Mouse (Mus musculus) lung, postnatal 0 days (tissue): ENCODE results near the gene Etnppl. TPM values are rescaled to one million over a fixed set of nuclear protein-coding genes. Genes with fewer than 3 reads are reported as not detected.
A peak's percentile ranks its signal among the peaks of the same experiment; 100 is the strongest.

ENCODE experiments used
- ATAC-seq: fragments of 200-750 bp; cut with Nextera tagmentation; 2 replicates; pipeline ENCODE4 v1.8.0; 2017; ENCODE audit warnings: moderate library complexity
- DNase-seq: peaks from one replicate; pipeline ENCODE4 v3.0.0-alpha.2; 2016; ENCODE audit warnings: low spot score
- H3K27ac ChIP-seq: fragments of 300-500 bp; sonication (generic); 2 replicates; pipeline ENCODE4 v1.5.1; 2014; ENCODE audit warnings: antibody characterized with exemption, mild to moderate bottlenecking, low read length, mixed read lengths
- H3K27me3 ChIP-seq: fragments of 300-500 bp; sonication (generic); replicated peaks from 2 replicates; pipeline ENCODE4 v1.6.1; 2014; ENCODE audit warnings: low read length, mixed read lengths; ENCODE audit not compliant: insufficient read depth
- H3K36me3 ChIP-seq: fragments of 300-500 bp; sonication (generic); 2 replicates; pipeline ENCODE4 v1.6.1; 2014; ENCODE audit warnings: low read length, mixed read lengths; ENCODE audit not compliant: insufficient read depth
- H3K4me1 ChIP-seq: fragments of 300-500 bp; sonication (generic); 2 replicates; pipeline ENCODE4 v1.6.1; 2014; ENCODE audit warnings: antibody characterized with exemption, low read depth, low read length, mixed read lengths; ENCODE audit not compliant: insufficient read depth
- H3K4me2 ChIP-seq: fragments of 300-500 bp; sonication (generic); replicated peaks from 2 replicates; pipeline ENCODE4 v1.6.1; 2014; ENCODE audit warnings: low read depth, mild to moderate bottlenecking, low read length, moderate library complexity, mixed read lengths
- H3K4me3 ChIP-seq: fragments of 300-500 bp; sonication (generic); 2 replicates; pipeline ENCODE4 v1.5.1; 2014; ENCODE audit warnings: low read depth, low read length
- H3K9ac ChIP-seq: fragments of 300-500 bp; sonication (generic); replicated peaks from 2 replicates; pipeline ENCODE4 v1.6.1; 2014; ENCODE audit warnings: low read depth, mild to moderate bottlenecking
- H3K9me3 ChIP-seq: fragments of 300-500 bp; sonication (generic); 2 replicates; pipeline ENCODE4 v1.6.1; 2016; ENCODE audit warnings: low read length, mixed read lengths
- CTCF ChIP-seq: IDR thresholded peaks from 2 replicates; pipeline ENCODE4 v1.5.1; 2016; ENCODE audit warnings: antibody characterized with exemption, mild to moderate bottlenecking
- EP300 ChIP-seq: IDR thresholded peaks from 2 replicates; pipeline ENCODE4 v1.6.1; 2016; ENCODE audit warnings: antibody characterized with exemption, mild to moderate bottlenecking, control low read depth
- WGBS: fragments of 180-500 bp; shearing (Covaris S2); extraction: QIAGEN DNeasy Blood & Tissue Kit; methylation state at CpG from one replicate; pipeline ENCODE4 v1.1.7; 2014; 5-methylcytosine and 5-hydroxymethylcytosine counted together
- polyA plus RNA-seq: library from polyadenylated mRNA; unstranded; fragments of >200 nt; fragmentation: Nextera tagmentation; extraction: Ambion mirVana; gene quantifications from 2 replicates; pipeline ENCODE4 v1.2.1, GENCODE M21; 2015

The Etnppl gene
- polyA plus RNA-seq, 1 experiment from 2014 or later, result not detected

- no peaks in the 10 kb centered on the region for H3K36me3 ChIP-seq
- no peak overlapping the region for H3K4me2 ChIP-seq
- 23% methylated on average over 6 of the region's 6 CpGs for WGBS
- no peak overlapping the region for H3K27ac ChIP-seq
- no peaks in the 10 kb centered on the region for H3K4me1 ChIP-seq
- no peak for TF ChIP-seq EP300
- TF ChIP-seq CTCF, result no peak
- H3K4me3 ChIP-seq, result no peak overlapping the region
- no peak for DNase-seq
- H3K9me3 ChIP-seq, result no peaks in the 10 kb centered on the region
- no peak for ATAC-seq
- no peak overlapping the region for H3K9ac ChIP-seq
- H3K27me3 ChIP-seq, result no peaks in the 10 kb centered on the region
Observed at GRCm38 (mm10) chr3:130660619-130661018, 43.4 kb downstream of the Etnppl start.

GRCm38 (mm10) chr3:130662496-130662895 lies 45.2 kb downstream of the Etnppl start:
- no peaks in the 10 kb centered on the region for H3K4me1 ChIP-seq
- no peaks in the 10 kb centered on the region for H3K9me3 ChIP-seq
- H3K4me3 ChIP-seq, result no peak overlapping the region
- H3K9ac ChIP-seq, result no peak overlapping the region
- no peaks in the 10 kb centered on the region for H3K36me3 ChIP-seq
- 100% methylated on average over 3 of the region's 3 CpGs for WGBS
- TF ChIP-seq EP300 (no peak), CTCF (no peak)
- H3K27me3 ChIP-seq, result no peaks in the 10 kb centered on the region
- DNase-seq, result no peak
- H3K4me2 ChIP-seq, result no peak overlapping the region
- no peak overlapping the region for H3K27ac ChIP-seq
- ATAC-seq, result no peak

GRCm38 (mm10) chr3:130671291-130671690 lies 54.0 kb downstream of the Etnppl start:
- Histone ChIP-seq H3K27me3 (no peaks in the 10 kb centered on the region), H3K36me3 (no peaks in the 10 kb centered on the region), H3K9ac (no peak overlapping the region), H3K27ac (no peak overlapping the region), H3K4me2 (no peak overlapping the region), H3K9me3 (no peaks in the 10 kb centered on the region), H3K4me1 (no peaks in the 10 kb centered on the region), H3K4me3 (no peak overlapping the region)
- TF ChIP-seq EP300 (no peak), CTCF (no peak)
- DNase-seq (peak; percentile 60), ATAC-seq (no peak; the same call in 1 of the 2 replicates)
- 49% methylated on average over 14 of the region's 14 CpGs for WGBS

- TF ChIP-seq EP300 (no peak), CTCF (no peak)
- DNase-seq (no peak), ATAC-seq (no peak)
- Histone ChIP-seq H3K4me2 (no peak overlapping the region), H3K9me3 (no peaks in the 10 kb centered on the region), H3K9ac (no peak overlapping the region), H3K4me1 (no peaks in the 10 kb centered on the region), H3K36me3 (no peaks in the 10 kb centered on the region), H3K4me3 (no peak overlapping the region), H3K27ac (no peak overlapping the region), H3K27me3 (no peaks in the 10 kb centered on the region)
- 93% methylated on average over 19 of the region's 19 CpGs for WGBS
Observed at GRCm38 (mm10) chr3:130677671-130678460, 60.6 kb downstream of the Etnppl start.

GRCm38 (mm10) chr3:130681226-130681625 lies 64.0 kb downstream of the Etnppl start:
- TF ChIP-seq EP300 (no peak), CTCF (no peak)
- 57% methylated on average over 2 of the region's 2 CpGs for WGBS
- H3K9me3 ChIP-seq, result no peaks in the 10 kb centered on the region
- H3K4me1 ChIP-seq, result no peaks in the 10 kb centered on the region
- H3K27me3 ChIP-seq, result no peaks in the 10 kb centered on the region
- H3K4me2 ChIP-seq, result no peak overlapping the region
- ATAC-seq (no peak), DNase-seq (no peak)
- H3K9ac ChIP-seq, result no peak overlapping the region
- no peak overlapping the region for H3K27ac ChIP-seq
- no peaks in the 10 kb centered on the region for H3K36me3 ChIP-seq
- no peak overlapping the region for H3K4me3 ChIP-seq

- DNase-seq (no peak), ATAC-seq (no peak)
- Histone ChIP-seq H3K4me2 (no peak overlapping the region), H3K36me3 (no peaks in the 10 kb centered on the region), H3K4me1 (no peaks in the 10 kb centered on the region), H3K27ac (no peak overlapping the region), H3K4me3 (no peak overlapping the region), H3K9ac (no peak overlapping the region), H3K9me3 (no peaks in the 10 kb centered on the region), H3K27me3 (no peaks in the 10 kb centered on the region)
- WGBS, result 77% methylated on average over 9 of the region's 9 CpGs
- no peak for TF ChIP-seq EP300
- no peak for TF ChIP-seq CTCF
Observed at GRCm38 (mm10) chr3:130682183-130682582, 64.9 kb downstream of the Etnppl start.
